Mouse (Mus musculus): ENCODE measurements around the gene Ipo4. TPM values are rescaled to one million over a fixed set of nuclear protein-coding genes. Genes with fewer than 3 reads are reported as not detected.
A peak's percentile ranks its signal among the peaks of the same experiment; 100 is the strongest.

Gene Ipo4
- polyA plus RNA-seq, 1 experiment from 2014 or later = 116 TPM

DNA sequence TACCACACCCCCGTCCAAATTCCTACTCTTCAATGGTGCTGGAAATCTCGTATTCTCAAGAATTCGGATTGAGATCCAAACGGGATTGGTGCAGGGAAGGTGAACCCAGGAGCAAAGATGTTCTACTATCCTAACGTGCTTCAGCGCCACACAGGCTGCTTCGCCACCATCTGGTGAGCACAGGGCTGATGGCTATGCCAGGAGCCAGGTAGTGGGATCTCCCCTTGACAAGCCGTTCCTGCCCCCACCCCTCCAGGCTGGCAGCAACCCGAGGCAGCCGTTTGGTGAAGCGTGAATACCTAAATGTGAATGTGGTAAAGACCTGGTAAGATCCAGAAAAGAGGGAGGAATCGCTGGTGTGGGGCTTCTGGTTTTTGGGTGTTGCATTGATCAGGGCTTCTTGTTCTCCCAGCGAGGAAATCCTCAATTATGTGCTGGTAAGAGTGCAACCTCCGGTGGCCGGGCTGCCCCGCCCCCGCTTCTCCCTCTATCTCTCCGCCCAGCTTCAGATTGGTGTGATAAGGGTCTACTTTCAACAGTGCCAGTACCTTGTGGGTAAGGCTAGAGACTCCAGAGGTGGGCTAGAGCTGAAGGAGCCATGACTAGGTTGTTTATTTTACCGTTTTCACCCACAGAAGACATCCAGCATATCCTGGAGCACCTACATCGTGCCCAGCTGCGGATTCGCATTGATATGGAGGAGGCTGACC is 17.1 kb downstream of the Ipo4 start:
- H3K4me1 ChIP-seq = no peaks in the 10 kb centered on the region
- H3K27ac ChIP-seq = no peak overlapping the region
- peak overlapping the region; percentile 24 for H3K4me3 ChIP-seq
- H3K36me3 ChIP-seq (replicated peaks) = no peaks in the 10 kb centered on the region
- no peak for ATAC-seq (replicated peaks)
- H3K9ac ChIP-seq = no peak overlapping the region
- no peaks in the 10 kb centered on the region for H3K27me3 ChIP-seq (replicated peaks)
- WGBS = 58% methylated on average over 22 of the region's 22 CpGs
- peak overlapping the region; percentile 31 for H3K4me2 ChIP-seq
- H3K9me3 ChIP-seq = no peaks in the 10 kb centered on the region

GRCm38 (mm10) chr14:55617822-55618221 is 17.9 kb downstream of the Ipo4 start, which contains the start of gene Rec8:
Gene Rec8 (plus strand): TSS chr14:55618037.
- H3K4me3 ChIP-seq = peak within 1 kb of the TSS; percentile 24
- H3K27me3 ChIP-seq (replicated peaks) = no peaks in the 10 kb centered on the region
- H3K27ac ChIP-seq = no peak within 1 kb of the TSS
- H3K4me1 ChIP-seq = no peaks in the 10 kb centered on the region
- H3K9ac ChIP-seq = no peak within 1 kb of the TSS
- no peaks in the 10 kb centered on the region for H3K36me3 ChIP-seq (replicated peaks)
- 21% methylated on average over 21 of the region's 21 CpGs for WGBS
- peak within 1 kb of the TSS; percentile 31 for H3K4me2 ChIP-seq
- no peaks in the 10 kb centered on the region for H3K9me3 ChIP-seq
- ATAC-seq (replicated peaks) = peak; percentile 77

DNA sequence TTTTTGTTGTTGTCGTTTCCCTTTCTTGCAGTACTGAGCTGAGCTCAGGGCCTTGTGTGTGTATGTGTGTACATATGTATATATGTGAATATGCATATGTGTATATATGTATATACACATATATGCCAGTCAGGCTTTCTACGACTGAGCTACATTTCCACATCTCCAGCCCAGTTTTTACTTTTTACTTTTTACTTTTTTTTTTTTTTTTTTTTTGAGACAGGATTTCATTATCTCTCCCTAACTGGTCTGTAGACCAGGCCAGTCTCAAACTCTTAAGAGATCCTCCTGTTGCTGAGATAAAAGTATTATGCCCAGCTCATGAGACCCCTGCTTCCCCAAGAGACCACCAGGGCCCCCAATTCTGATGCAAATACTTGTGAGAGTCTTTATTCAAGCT is 18.9 kb downstream of the Ipo4 start:
- no peaks in the 10 kb centered on the region for H3K27me3 ChIP-seq (replicated peaks)
- H3K4me3 ChIP-seq = no peak overlapping the region
- H3K4me2 ChIP-seq = no peak overlapping the region
- no peaks in the 10 kb centered on the region for H3K4me1 ChIP-seq
- H3K9ac ChIP-seq = no peak overlapping the region
- no peaks in the 10 kb centered on the region for H3K36me3 ChIP-seq (replicated peaks)
- no peak for ATAC-seq (replicated peaks)
- H3K27ac ChIP-seq = no peak overlapping the region
- no peaks in the 10 kb centered on the region for H3K9me3 ChIP-seq
- 94% methylated on average over 2 of the region's 2 CpGs for WGBS

- Histone ChIP-seq H3K9ac (no peak overlapping the region), H3K4me3 (no peak overlapping the region), H3K4me2 (no peak overlapping the region), H3K27me3 (replicated peaks) (no peaks in the 10 kb centered on the region), H3K27ac (no peak overlapping the region), H3K9me3 (no peaks in the 10 kb centered on the region), H3K36me3 (replicated peaks) (no peaks in the 10 kb centered on the region), H3K4me1 (no peaks in the 10 kb centered on the region)
- 60% methylated on average over 2 of the region's 2 CpGs for WGBS
- no peak for ATAC-seq (replicated peaks)
Observed at GRCm38 (mm10) chr14:55615876-55616275, 19.9 kb downstream of the Ipo4 start.

DNA sequence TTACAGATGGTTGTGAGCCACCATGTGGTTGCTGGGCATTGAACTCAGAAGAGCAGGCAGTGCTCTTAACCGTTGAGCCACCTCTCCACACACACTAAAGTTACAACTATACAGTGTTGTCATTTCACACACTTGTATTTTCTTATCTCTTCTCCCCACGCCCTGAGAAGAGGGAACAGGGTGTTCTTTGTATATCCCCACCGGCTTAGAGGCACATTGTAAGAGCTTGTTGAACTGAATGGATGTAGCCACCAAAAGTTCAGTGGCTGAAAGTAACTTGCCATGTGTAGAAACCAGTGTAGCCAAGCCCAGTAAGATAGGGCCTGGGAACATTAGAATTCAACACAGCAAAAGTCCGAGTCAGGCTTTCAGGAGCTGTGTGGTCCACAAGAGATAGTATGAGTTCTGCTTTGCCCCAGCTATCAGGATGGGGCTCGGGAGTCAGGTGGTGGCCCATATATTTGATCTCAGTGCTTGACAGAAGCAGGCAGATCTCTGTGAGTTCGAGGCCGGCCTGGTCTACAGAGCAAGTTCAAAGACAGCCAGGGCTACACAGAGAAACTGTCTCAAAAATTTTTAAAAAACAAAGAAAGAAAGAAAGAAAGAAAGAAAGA is 21.1 kb downstream of the Ipo4 start:
- ATAC-seq (replicated peaks) = no peak
- H3K27me3 ChIP-seq (replicated peaks) = no peaks in the 10 kb centered on the region
- 81% methylated on average over 7 of the region's 7 CpGs for WGBS

GRCm38 (mm10) chr14:55613346-55613745 is 22.4 kb downstream of the Ipo4 start:
- no peaks in the 10 kb centered on the region for H3K4me1 ChIP-seq
- H3K27me3 ChIP-seq (replicated peaks) = no peaks in the 10 kb centered on the region
- no peak overlapping the region for H3K9ac ChIP-seq
- 63% methylated on average over 6 of the region's 6 CpGs for WGBS
- no peak overlapping the region for H3K27ac ChIP-seq
- H3K4me2 ChIP-seq = no peak overlapping the region
- H3K36me3 ChIP-seq (replicated peaks) = peaks cover 13% of the 10 kb centered on the region
- ATAC-seq (replicated peaks) = no peak
- H3K9me3 ChIP-seq = no peaks in the 10 kb centered on the region
- no peak overlapping the region for H3K4me3 ChIP-seq

More for the DNA sequence above, 21.1 kb downstream of the Ipo4 start:
- Histone ChIP-seq H3K36me3 (replicated peaks) (peaks cover 3% of the 10 kb centered on the region; the same call in 1 of the 2 replicates), H3K9me3 (no peaks in the 10 kb centered on the region), H3K4me1 (no peaks in the 10 kb centered on the region), H3K9ac (no peak overlapping the region), H3K4me3 (no peak overlapping the region), H3K4me2 (no peak overlapping the region), H3K27ac (no peak overlapping the region)

GRCm38 (mm10) chr14:55608339-55608738 is 27.4 kb downstream of the Ipo4 start:
- 98% methylated on average over 6 of the region's 6 CpGs for WGBS
- Histone ChIP-seq H3K27ac (no peak overlapping the region), H3K4me3 (no peak overlapping the region), H3K27me3 (replicated peaks) (no peaks in the 10 kb centered on the region), H3K9me3 (no peaks in the 10 kb centered on the region), H3K9ac (no peak overlapping the region), H3K4me2 (no peak overlapping the region), H3K4me1 (peaks cover 8% of the 10 kb centered on the region), H3K36me3 (replicated peaks) (peaks cover 32% of the 10 kb centered on the region)
- ATAC-seq (replicated peaks) = no peak

DNA sequence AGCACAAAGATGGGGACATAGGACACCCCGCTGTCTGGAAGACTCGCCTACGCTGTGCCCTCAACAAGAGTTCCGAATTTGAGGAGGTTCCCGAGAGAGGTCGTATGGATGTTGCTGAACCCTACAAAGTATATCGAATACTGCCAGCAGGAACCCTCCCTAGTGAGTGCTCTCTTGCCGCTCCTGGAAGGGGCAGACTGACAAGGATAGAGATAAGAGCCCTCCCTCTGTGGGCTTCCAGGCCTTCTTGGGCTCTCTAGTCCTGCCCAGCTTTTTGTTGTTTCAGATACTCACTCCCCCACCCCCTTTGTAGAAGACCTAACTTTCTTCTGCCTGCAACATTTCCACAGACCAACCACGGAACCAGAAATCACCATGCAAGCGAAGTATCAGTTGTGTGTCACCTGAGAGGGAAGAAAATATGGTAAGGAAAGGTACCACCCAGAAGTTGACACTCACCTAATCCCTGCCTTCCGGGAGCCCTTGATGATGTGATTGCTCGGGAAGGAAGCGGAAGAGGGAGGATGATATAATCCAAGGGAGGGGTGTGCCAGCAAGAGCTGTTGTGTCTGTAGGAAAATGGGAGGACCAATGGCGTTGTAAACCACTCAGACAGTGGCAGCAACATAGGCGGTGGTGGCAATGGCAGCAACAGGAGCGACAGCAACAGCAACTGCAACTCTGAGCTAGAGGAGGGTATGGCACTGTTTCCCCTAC is 29.9 kb downstream of the Ipo4 start:
- Histone ChIP-seq H3K9ac (no peak overlapping the region), H3K36me3 (replicated peaks) (peaks cover 49% of the 10 kb centered on the region), H3K4me2 (no peak overlapping the region), H3K4me3 (no peak overlapping the region), H3K4me1 (peaks cover 8% of the 10 kb centered on the region), H3K27ac (no peak overlapping the region), H3K27me3 (replicated peaks) (no peaks in the 10 kb centered on the region), H3K9me3 (no peaks in the 10 kb centered on the region)
- ATAC-seq (replicated peaks) = no peak
- 94% methylated on average over 16 of the region's 16 CpGs for WGBS

DNA sequence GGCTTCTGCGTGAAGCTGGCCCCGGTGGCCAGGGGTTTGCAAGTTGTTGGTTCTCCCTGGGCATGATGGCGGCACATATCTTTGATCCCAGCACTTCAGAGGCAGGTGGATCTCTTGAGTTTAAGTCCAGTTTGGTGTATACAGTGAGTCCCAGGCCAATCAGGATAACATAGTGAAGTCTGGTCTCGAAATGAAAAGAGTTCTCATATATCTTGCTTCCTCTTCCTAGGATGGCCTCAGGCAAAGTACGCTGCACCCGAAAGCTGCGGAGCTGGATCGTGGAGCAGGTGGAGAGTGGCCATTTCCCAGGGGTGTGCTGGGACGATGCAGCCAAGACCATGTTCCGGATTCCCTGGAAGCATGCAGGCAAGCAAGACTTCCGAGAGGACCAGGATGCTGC is 30.9 kb downstream of the Ipo4 start:
- Histone ChIP-seq H3K27me3 (replicated peaks) (no peaks in the 10 kb centered on the region), H3K4me3 (no peak overlapping the region), H3K4me2 (no peak overlapping the region), H3K27ac (no peak overlapping the region), H3K36me3 (replicated peaks) (peaks cover 57% of the 10 kb centered on the region), H3K4me1 (peaks cover 8% of the 10 kb centered on the region), H3K9me3 (no peaks in the 10 kb centered on the region), H3K9ac (no peak overlapping the region)
- ATAC-seq (replicated peaks) = no peak
- 94% methylated on average over 11 of the region's 11 CpGs for WGBS

GRCm38 (mm10) chr14:55603633-55604576 is 31.9 kb downstream of the Ipo4 start:
- Histone ChIP-seq H3K9me3 (no peaks in the 10 kb centered on the region), H3K9ac (0 out of 2 replicates have a peak overlapping the region, but pooled peaks have one; percentile 2), H3K4me1 (peaks cover 8% of the 10 kb centered on the region), H3K27me3 (replicated peaks) (no peaks in the 10 kb centered on the region), H3K27ac (0 out of 2 replicates have a peak overlapping the region, but pooled peaks have one; percentile 38), H3K4me2 (peak overlapping the region; percentile 41), H3K36me3 (replicated peaks) (peaks cover 58% of the 10 kb centered on the region), H3K4me3 (peak overlapping the region; percentile 26)
- peak; percentile 90 for ATAC-seq (replicated peaks)
- WGBS = 22% methylated on average over 19 of the region's 19 CpGs

- Histone ChIP-seq H3K36me3 (replicated peaks) (peaks cover 59% of the 10 kb centered on the region), H3K27ac (0 out of 2 replicates have a peak within 1 kb of the TSS, but pooled peaks have one; percentile 38), H3K4me3 (peak within 1 kb of the TSS; percentile 26), H3K4me1 (peaks cover 8% of the 10 kb centered on the region), H3K4me2 (peak within 1 kb of the TSS; percentile 41), H3K9me3 (no peaks in the 10 kb centered on the region), H3K9ac (0 out of 2 replicates have a peak within 1 kb of the TSS, but pooled peaks have one; percentile 2), H3K27me3 (replicated peaks) (no peaks in the 10 kb centered on the region)
- ATAC-seq (replicated peaks) = no peak; the same call in 1 of the 2 replicates
- 87% methylated on average over 7 of the region's 7 CpGs for WGBS
Observed at GRCm38 (mm10) chr14:55603271-55603632, 32.5 kb downstream of the Ipo4 start, which contains the start of gene Irf9. Gene Irf9 (plus strand): TSS chr14:55603571.
